Mouse (Mus musculus) spleen, postnatal 4 days (tissue): ENCODE data around the gene Carmil3.

Source experiments
- DNase-seq, 2 experiments: peaks; one replicate each; pipeline ENCODE4 v3.0.0; 2022; ENCODE audit warnings: low spot score in 2 of 2

The Carmil3 gene

GRCm38 (mm10) chr14:55492103-55492502 lies 1.7 kb downstream of the Carmil3 start:
- no peak for DNase-seq

- no peak for DNase-seq
These were observed 5.2 kb downstream of the Carmil3 start for GRCm38 (mm10) chr14:55495509-55496240.

- DNase-seq = no peak
These were observed 6.5 kb downstream of the Carmil3 start for GRCm38 (mm10) chr14:55496761-55497448.

- DNase-seq = peak; percentile 88 to 98
These were observed 7.0 kb downstream of the Carmil3 start for GRCm38 (mm10) chr14:55497449-55497821.

GRCm38 (mm10) chr14:55505612-55506011 lies 15.2 kb downstream of the Carmil3 start:
- DNase-seq = no peak

GRCm38 (mm10) chr14:55507801-55508200 lies 17.4 kb downstream of the Carmil3 start:
- no peak for DNase-seq

- no peak for DNase-seq
These were observed 19.1 kb downstream of the Carmil3 start for GRCm38 (mm10) chr14:55509540-55509939.

GRCm38 (mm10) chr14:55510125-55510731 lies 19.8 kb downstream of the Carmil3 start, which contains the start of gene Cpne6:
Cpne6 (plus strand) TSS chr14:55510445.
- no peak for DNase-seq

GRCm38 (mm10) chr14:55511037-55511436 lies 20.6 kb downstream of the Carmil3 start:
- no peak for DNase-seq

- no peak for DNase-seq
These were observed 23.5 kb downstream of the Carmil3 start for GRCm38 (mm10) chr14:55513927-55514326.

GRCm38 (mm10) chr14:55515846-55516245 lies 25.4 kb downstream of the Carmil3 start:
- DNase-seq = no peak

GRCm38 (mm10) chr14:55518897-55519296 lies 28.4 kb downstream of the Carmil3 start:
- DNase-seq = no peak

GRCm38 (mm10) chr14:55519604-55520003 lies 29.2 kb downstream of the Carmil3 start:
- no peak for DNase-seq

- DNase-seq = no peak
These were observed 30.3 kb downstream of the Carmil3 start for GRCm38 (mm10) chr14:55520451-55521361.

- DNase-seq = no peak
These were observed 33.6 kb downstream of the Carmil3 start for GRCm38 (mm10) chr14:55524062-55524461.

- no peak for DNase-seq
These were observed 34.3 kb downstream of the Carmil3 start, which contains the start of gene Nrl for GRCm38 (mm10) chr14:55524785-55525184. Nrl (minus strand) TSS chr14:55524981.

- DNase-seq = no peak
These were observed 36.2 kb downstream of the Carmil3 start for GRCm38 (mm10) chr14:55526674-55527073.

- no peak for DNase-seq
These were observed 37.5 kb downstream of the Carmil3 start for GRCm38 (mm10) chr14:55527940-55528339.

- DNase-seq = peak; percentile 61 to 80
These were observed 45.8 kb downstream of the Carmil3 start for GRCm38 (mm10) chr14:55536116-55536745.

GRCm38 (mm10) chr14:55540067-55540786 lies 49.8 kb downstream of the Carmil3 start, which contains the start of gene Pck2:
Pck2 (plus strand) TSS chr14:55540266.
- peak; percentile 92 to 93 for DNase-seq
